Mouse (Mus musculus) left cerebral cortex, adult 9 months (tissue): Measurements from ENCODE around the gene Neurog1.
A peak's percentile ranks its signal among the peaks of the same experiment; 100 is the strongest.

ENCODE experiments used
- DNase-seq, 2 experiments: peaks; one replicate each; pipeline ENCODE4 v3.0.0; 2022; ENCODE audit warnings: low spot score in 2 of 2

Neurog1 gene

DNA sequence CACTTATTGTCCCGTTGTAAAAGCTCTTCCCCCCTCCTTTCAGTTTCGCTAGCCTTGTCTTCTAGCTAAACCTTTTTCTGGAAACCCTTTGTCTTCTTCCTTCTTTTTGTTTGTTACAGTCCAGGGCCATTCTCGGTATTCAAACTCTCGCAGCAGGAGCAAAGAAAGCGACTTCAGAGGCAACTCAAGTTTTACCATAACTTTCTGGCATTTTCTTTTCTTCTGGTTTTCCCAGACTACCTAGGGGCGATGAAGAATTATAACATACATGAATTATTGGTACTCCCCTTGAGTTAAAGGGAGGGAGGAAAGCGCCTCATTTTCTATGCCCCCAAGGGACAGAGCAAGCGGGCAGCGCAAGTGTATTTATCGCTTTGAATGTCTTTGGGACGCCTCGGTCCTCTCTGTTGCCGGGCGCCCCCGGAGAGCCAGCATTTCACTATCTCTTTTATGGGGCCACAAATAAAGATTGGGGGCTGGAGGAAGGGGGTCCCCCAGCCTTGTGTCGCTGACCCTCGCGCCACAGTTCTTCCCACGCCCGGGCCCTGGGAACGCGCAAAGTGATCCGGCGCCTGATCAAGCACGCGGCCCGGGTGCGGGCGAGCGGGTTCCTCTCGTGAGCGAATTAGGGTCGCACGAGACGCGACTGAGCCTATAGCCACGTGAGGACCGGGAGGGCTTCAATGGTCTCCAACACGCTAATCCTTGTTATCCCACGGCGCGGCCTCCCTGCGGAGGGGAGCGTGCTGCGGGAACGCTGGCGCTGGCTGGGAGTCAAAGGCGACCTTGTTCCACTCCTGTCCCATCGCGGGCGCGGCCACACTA, 6.4 kb upstream of the Neurog1 start:
- DNase-seq = no peak

DNA sequence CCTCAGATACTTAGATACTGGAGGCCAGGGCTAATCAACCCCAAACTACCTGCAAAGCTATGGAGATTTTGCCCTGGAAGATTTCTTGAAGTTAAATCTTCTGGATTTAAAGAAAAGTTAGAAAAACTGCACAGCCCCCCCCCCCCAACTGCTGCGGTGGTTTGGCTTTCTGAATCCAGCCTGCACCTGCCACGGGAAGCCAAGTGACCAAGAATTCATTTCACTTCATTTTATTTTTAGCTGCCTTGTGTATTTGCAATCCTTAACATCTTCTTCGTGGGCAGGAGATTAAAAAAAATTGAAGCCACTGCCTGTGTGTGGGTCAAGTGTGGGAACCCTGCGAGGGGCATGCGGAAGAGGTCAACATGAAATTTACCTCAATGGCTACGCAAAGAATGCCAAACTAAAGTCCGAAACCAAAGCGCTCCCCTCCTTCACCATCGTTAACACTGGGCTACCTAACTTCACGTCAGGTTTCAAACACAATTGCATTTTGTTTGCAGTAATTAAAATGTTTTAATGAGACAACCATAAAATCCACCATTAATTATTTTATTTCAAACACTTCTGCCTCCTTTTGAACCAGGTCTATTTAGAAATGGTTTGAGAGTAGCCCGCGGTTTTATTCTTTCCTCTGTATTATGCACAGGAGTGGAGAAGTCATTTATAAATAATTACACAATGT, 5.6 kb upstream of the Neurog1 start:
- no peak for DNase-seq

DNA sequence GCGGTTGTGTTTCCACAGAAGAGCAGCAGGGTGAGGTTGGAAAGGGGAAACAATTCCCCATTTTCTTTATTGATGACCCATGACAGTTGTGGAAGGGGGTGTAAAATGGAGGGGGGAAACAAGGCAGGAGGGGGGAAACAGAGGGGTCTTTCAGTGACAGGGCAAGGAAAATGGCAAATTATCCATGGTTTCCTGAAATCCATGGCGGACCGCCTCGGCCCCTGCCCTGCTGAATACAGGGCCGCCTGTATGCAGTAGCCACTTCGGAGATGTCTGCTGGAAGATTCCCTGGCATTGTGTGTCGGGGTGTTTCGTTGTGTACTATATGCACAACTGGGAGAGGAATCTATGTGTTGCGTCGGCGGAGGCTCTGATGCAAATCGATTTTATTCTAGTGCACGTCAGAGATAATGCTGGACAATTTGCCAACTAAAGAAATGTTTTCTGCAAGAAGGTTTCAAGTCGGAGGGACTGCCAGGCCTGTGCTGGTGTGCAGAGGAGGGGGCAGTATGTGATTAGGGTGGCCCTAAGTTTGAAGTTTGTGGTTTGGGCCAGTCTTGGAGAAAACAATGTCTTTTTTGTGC, 4.8 kb upstream of the Neurog1 start:
- no peak for DNase-seq

DNA sequence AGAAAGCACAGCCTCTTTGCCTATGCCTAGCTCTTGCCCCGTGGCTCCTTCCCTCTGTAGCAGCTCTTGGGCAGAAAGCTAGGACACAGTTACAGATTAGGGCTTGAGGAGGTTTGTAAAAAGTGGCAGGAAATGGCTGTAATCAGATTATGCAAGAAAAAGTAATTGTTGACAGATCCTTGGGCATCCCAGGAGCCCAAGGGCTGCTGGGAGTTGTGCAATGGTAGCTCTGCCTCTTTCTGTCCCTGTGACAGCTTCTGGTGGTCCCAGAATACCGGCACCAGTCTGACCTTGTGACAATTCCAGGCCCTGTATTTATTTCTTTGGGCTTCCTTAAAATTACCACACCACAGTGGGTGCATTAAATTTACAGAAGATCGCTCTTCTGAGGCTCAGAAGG, 1.4 kb upstream of the Neurog1 start:
- DNase-seq = no peak

DNA sequence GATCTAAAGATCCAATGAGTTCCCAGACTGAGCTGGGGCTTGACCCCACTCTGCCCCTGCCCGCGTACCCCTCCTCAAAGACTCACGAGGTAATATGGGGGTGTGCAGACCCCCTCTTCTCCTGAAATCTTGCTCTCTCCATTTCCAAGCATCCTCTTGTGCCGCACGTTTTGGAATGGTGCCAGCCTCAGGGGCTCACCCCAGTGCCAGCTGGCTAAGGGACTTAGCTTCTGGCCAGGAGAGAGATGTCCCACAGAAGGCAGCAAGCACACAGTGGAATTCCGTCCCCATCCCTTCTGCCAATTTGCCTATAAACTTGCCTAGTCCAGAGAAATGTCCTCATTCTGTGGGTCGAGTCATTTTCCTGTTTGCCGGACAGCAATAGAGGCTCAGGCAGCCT, 820 bp upstream of the Neurog1 start:
- no peak for DNase-seq

DNA sequence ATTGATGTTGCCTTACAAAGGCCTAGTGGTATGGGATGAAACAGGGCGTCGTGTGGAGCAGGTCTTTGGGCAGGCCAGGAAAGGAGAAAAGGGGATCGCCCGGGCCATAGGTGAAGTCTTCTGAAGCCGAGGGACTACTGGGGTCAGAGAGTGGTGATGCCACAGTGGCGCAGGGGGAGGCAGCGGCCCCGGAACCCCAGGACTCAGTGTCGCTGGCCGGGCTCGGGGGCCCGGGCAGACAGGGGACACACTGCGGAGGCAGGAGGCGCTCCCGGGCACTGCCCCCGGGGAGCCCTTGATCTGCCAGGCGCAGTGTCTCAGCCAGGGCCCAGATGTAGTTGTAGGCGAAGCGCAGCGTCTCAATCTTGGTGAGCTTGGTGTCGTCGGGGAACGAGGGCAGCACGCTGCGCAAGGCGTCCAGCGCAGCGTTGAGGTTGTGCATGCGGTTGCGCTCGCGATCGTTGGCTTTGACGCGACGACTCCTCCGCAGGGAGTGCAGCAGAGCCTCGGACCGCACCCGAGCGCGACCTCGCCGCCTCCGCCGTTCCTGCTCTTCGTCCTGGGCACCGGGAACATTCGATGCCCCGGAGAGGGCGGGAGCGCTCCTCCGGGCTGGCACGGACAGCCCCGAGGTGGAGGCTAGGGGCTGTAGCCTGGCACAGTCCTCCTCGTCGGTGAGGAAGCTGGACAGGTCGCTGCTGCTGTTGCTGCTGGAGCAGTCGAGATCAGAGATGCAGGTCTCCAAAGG, 613 bp downstream of the Neurog1 start:
- no peak for DNase-seq

DNA sequence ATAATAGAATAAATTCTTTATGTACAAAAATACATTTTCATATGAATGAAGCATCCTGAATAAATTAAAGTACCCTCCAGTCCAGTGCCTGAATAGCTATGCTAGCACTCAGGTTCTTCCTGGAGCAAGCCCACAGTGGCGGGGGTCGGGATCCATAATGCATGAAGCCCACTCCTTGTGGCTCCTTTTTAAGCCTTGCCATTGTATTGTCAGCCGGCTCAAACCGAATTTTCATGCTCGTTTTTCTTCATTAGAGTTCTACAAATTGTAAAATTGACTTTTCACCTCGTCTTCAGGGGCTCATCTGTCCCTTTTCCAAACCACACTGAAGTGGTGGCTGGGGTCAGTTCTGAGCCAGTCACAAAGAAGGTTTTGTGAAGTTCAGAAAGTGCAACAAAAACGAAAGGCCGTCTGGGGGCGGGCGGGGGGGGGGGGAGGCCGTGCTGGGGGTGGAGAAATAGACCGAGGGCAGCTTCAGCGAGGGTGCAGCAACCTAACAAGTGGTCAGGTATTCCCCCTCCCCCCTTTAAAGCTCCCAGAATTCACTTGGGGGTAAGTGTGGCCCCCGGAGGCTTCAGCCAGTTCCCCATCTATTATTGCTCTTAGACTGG, 1.3 kb downstream of the Neurog1 start:
- DNase-seq = no peak

DNA sequence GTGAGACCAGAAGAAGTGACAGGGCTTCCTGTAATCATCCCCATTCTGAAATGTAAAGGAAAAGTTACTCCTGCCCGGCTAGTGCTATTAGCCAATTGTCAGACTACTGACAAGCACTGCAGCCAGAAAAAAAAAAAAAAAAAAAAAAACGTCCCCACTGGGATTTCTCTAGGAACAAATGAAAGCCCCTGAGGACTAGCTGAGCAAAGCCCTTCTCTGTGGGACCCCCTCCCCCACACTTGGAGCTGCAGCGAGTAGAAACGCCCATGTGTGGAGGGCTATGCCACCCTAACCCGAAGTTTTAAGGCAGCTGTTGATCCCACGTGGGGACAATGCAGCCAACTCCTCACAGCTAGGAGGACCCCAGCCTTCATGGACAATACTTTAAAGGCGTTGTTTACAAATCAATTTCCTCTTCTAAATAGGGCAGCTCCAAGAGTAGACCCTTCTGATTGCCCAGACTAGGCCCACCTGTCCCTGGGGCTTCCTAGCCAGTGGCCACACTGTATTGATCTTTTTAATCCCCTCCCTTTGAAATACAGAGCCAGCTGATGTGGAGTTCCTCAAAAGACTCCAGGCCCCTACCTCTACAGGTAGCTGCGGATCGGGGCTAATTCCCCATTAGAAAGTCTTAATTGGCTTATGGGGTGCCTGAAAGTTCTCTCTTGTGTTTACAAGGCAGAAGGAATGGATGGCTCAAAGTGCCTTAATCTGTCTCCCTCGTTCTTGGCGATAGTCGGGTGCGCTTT, 2.2 kb downstream of the Neurog1 start:
- DNase-seq = no peak

DNA sequence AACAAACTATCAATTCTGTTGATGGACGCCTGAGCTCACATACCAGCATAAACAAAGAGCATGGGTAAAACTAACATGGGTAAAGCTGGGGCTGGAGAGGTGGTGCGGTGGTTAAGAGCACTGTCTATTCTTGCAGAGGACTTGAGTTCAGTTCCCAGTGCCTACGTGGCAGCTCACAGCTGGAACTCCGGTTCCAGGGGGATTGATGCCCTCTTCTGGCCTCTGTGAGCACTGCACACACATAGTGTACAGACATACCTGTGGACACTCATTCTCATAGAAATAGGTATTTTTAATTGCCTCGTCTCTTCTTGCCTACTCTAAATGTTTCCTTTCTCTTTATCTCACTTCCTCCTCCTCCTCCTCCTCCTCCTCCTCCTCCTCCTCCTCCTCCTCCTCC, 8.9 kb downstream of the Neurog1 start:
- no peak for DNase-seq

DNA sequence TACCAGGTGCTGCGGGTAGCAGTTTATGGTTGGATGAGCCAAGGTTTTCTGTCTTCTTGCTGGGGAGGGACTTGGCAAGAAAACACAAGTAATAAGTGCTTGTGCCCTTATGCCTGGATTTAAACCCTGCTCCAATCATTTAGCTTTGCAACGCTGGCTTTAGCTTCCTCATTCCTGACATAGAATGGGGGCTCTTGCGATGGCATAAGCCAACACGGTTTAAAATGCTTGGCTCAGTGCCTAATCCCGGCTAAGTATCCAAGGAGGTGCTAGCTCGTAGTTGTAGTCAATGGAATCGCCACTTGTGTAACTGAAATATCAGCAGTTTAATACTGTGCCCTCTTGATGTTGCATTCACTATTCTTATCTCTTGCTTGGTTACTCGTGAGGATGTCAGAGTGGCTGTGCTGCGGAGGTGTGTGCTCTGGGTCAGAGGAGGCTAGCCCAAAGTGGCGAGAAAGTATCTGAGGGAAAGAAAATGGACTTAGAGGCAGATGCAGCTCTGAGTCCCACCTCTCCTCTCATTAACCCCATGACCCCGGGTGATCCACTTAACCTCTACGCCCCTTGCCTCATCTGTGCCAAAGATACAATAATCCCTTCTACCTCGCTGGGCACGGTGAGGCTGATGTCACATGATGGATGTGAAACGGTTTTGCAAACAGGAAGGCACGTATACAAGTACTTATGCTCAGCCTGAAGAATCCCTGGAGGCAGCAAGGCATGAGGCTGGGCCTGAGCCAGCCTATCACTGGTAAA, 11.8 kb downstream of the Neurog1 start:
- no peak for DNase-seq

DNA sequence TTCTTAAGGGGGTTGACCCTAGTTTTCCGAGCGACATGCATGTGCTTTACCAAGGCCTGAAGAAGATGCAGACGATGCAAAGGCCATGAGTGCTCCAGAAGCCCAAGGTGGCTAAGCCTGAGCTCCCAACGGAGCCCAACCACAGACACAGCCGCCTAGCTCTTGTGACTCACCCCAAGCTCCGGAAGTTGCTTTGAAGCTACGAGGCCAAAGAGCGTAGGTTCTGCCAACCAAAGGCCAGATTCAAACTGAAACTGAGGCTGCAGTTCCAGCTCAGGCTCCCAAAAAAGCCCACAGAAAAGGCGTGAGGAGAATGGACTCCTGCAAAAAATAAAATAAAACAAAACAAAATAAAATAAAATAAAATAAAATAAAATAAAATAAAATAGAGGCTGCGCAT, 14.1 kb downstream of the Neurog1 start:
- no peak for DNase-seq

DNA sequence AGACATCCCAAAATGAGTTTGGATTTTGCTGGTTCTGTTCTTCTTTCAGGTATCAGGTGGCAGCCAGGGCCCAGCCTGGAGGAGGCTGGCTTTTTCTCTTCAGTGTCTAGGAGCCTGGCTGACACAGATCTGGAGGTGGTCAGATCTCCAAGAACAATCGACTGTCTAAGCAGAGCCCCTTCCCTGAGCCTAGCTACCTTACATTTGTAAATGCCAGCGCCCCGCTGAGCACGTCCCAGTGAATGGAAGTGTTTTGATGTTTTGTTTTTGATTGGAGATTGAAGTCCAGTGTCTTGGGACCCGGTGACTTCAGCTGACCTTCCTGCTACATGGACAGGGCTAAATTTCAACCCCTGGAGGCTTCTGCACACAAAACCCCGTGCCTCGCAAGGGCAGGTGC, 15.8 kb downstream of the Neurog1 start:
- no peak for DNase-seq

DNA sequence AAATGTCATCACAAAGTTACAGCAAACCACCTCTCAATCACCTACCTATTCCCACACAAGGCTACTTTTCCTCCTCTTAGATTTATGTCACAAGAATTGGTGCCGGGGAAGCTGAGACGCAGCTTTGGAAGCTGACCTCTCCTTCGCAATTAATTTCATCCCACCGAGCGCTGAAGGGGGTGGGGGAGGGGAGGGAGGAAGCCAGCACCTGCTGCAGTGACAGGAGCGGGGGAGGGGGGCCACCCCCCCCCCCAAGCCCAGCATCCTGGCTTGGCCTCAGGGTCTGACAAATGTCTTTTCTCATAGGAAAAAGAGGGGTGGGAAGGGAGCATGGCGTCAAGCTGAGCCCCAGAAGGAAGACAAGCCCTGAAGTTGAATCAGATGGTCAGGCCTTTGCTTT, 23.2 kb downstream of the Neurog1 start:
- no peak for DNase-seq

DNA sequence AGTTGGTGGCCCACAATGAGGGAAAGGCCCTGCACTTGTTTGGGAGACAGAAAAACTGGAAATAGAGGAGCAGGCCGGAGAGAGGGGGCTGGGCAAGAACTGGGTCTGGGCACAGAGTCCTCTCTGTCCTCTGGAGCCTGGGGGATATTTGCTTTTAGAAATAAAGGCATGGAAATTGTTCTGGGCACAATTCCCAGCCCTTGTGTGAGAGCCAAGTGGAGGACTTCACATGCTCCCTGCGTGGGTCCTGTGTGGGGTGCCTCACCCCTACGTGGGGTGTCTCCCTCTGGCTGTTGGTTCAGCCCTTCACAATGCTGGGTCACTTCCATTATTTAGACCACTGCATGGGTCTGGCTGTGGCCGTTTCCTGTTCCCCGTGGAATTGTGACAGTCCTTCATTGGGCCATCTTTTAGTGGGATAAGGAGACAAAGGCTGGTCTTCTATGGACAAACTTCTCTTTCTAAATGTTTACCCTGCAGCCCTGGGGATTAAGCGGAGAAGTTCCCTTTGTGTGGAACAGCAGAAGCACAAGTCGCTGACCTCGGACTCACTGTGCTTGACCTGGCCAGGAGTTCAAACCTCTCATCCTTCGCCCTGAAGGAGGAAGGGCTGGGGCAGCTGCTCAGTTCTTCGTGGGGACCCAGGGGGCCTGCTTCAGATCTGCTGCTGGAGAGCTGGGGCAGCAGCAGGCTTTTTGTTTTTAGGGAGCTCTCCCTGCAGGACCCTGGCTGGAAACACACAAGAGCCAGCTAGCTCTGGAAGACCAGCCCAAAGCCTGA, 25.6 kb downstream of the Neurog1 start:
- peak; percentile 18 to 57 for DNase-seq

DNA sequence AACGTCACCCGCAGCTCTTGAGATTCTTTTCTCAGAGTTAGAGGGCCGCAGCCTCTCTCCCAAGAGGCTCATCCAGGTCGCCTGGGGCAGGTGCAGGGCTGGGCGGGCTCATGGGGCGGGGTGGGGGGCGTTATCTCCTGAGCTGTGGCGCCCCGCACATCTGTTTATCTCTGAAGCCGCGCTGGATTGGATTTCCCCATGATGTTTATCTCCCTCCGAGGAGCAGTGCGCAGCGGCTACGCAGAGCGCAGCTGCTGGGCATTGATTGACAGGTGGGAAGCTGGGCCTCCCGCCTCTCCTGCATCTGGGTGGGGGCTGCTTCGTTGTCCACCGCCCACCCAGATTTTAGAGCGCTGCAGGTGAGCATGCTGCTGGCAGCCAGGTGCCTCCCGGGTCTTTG, 28.3 kb downstream of the Neurog1 start:
- DNase-seq = no peak

DNA sequence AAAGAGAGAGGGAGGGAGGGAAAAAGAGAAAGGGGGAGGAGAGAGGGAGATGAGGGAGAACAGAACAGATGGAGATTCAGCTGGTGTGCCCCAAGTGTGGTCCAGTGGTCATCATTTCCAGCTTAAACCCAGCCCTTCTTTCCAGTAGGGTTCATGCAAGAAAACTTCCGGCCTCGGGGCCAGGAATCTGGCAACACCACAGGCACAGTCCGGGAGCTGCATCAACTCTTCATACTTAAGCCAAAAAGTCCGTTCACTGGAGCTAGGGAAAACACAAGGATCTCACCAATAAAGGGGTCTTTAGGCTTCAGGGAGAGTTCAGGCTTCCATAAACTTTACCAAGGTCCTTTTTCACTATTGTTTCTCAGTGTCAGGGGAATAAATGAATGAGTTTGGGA, 29.1 kb downstream of the Neurog1 start:
- no peak for DNase-seq

DNA sequence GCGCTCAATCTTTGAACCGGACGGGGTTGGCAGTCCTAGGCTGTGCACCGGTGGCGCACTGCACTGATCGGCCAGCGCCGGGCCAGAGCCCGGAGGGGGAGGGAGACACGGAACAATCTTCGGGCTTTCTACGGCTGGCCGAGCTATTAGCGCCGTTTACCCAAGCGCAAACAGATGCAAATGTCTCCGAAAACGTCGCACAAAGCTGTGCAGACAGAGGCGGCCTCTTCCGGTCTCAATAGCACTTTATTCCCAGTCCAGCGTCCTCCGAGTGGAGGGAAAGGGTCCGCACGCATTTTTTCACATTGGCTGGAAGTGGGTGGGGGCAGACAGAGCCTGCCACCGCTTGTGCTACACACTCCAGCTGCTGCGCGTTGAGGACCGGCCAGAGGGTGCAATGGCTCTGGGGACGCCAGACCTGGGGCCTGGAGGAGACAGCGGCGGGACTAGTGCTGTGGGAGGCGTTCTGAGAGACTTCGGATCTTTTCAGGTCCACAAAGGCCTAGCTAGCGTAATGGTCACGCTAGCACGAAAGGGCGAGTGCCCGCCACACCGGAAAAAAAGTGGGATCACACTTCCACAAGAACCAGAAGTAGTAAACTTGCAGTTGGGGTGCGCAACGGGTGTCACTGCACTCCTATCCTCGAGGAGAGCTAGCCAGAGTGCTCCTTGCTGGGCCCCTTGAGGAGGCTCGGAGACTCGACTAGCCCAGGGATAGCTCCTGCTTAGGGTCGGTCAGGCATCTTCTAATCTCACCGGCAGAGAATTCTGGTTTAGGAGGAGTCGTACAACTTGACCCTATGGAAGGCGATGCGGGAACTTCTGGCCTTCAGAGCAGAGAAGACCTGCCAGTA, 29.7 kb downstream of the Neurog1 start:
- peak in 1 of 2 experiments; percentile 30 for DNase-seq

DNA sequence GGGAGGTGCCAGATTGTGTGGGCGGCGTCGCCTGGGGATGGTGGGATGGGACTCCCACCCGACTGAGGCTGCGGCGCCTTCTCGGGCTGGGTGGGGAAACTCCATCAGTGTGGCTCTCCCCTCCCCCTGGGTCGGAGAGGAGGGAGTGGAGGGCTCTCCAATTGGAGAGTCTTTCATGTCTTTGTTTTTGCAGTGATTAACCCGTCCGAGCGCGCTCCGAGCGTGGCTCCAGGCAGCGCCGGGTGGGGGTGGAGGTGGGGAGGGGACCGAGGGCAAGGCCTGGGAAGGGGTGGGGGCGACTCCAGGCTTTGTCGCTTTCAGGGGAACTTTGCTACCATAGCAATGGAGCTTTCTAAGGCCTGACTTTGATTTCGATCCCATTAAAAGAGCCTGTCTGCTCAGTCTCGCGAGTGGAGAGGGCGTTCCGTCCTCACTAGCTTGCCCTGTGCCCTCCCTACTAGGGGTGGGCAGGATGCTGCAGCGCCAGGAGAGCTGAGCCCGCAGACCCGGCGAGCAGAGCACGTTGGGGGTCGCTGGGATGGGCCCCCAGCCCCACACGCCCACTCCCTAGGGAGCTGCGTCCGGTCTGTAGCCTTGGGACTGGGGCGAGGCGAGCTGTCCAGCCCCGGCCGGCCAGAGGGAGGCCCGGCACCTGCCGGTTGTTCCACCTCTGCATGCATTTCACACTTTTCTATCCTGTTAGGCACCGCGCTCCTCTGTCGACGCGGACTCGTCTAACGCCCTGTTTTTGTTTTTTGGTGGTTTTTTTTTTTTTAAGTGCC, 30.6 kb downstream of the Neurog1 start:
- DNase-seq = peak in 1 of 2 experiments; percentile 19
